Mouse (Mus musculus): ENCODE results near the gene Mnd1. TPM values are rescaled to one million over a fixed set of nuclear protein-coding genes. Genes with fewer than 3 reads are reported as not detected.

Mnd1 gene
- 1 to 10 TPM in 8 of 26 experiments, under 1 TPM in 2, not detected in 16; 0.79 to 2.9 (median 1.6) TPM for total RNA-seq (2018; cell fraction: chromatin; rRNA removed)
- total RNA-seq (2018; cell fraction: cytosol; rRNA removed), result under 1 TPM in 22 of 26 experiments, not detected in 4; 0.18 to 0.71 (median 0.48) TPM
- 1 to 10 TPM in 4 of 26 experiments, under 1 TPM in 7, not detected in 15; 0.67 to 6.1 (median 0.94) TPM for total RNA-seq (2018; cell fraction: nucleus; rRNA removed)
- polyA plus RNA-seq (2018), result 0.39 to 1.7 TPM (median 0.92 TPM) in 3 replicates

DNA sequence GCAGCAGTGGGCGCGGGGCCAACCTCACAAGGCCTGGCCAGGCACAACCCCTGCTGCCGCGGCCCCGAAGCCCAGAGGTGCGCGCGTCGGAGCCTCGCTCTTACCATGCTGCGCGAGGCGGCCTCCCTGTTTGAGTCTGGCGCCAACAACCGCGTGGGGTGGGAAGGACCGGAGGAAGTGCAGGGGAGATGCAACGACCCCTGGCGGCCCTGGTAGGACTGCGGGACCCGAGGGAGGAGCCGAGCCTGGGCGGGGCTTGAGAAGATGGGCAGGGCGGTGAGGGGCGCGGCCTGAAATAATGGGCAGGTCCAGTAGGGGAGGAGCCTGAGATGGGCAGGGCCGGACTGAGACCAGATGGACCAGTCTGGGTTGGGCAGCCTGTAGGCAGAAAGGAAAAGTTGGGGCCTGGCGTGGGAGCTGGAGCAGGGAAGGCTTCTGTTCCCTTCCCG is at the start of gene Mnd1:
Gene Mnd1 (minus strand): TSS at position 229 of the 449 bp plus-strand sequence.
- Histone ChIP-seq H3K36me3 (ENCODE audit: inconsistent target) (no peaks in the 10 kb centered on the region), H3K27ac (no peak within 1 kb of the TSS), H3K79me2 (ENCODE audit: inconsistent target) (no peaks in the 10 kb centered on the region), H3K4me3 (ENCODE audit: inconsistent target) (peak within 1 kb of the TSS; percentile 17; the same call in 1 of the 2 replicates)
- WGBS (ENCODE audit: missing documents), result 4% methylated on average over 29 of the region's 29 CpGs

DNA sequence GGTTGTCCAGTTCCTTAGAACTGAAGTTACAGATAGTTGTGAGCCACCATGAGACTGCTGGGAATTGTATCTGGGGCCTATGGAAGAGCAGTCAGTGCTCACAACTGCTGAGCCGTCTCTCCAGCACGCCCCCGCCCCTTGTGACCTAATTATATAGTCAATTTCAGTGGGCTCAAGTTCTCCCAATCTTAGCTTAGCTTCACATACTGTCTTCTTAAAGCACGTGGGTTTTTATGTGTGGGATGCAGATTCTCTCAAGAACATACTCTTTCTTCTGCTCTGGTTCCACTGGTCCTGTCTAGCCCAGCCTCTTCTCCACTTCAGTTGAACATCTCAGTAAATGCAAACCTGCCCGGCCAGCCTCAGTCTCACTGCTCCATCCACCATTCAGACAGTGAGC is 49.1 kb upstream of the Mnd1 start:
- Histone ChIP-seq H3K27ac (no peak overlapping the region), H3K4me3 (ENCODE audit: inconsistent target) (no peak overlapping the region), H3K79me2 (ENCODE audit: inconsistent target) (no peaks in the 10 kb centered on the region), H3K36me3 (ENCODE audit: inconsistent target) (no peaks in the 10 kb centered on the region)
- WGBS (ENCODE audit: missing documents), result 91% methylated on average over 5 of the region's 5 CpGs

DNA sequence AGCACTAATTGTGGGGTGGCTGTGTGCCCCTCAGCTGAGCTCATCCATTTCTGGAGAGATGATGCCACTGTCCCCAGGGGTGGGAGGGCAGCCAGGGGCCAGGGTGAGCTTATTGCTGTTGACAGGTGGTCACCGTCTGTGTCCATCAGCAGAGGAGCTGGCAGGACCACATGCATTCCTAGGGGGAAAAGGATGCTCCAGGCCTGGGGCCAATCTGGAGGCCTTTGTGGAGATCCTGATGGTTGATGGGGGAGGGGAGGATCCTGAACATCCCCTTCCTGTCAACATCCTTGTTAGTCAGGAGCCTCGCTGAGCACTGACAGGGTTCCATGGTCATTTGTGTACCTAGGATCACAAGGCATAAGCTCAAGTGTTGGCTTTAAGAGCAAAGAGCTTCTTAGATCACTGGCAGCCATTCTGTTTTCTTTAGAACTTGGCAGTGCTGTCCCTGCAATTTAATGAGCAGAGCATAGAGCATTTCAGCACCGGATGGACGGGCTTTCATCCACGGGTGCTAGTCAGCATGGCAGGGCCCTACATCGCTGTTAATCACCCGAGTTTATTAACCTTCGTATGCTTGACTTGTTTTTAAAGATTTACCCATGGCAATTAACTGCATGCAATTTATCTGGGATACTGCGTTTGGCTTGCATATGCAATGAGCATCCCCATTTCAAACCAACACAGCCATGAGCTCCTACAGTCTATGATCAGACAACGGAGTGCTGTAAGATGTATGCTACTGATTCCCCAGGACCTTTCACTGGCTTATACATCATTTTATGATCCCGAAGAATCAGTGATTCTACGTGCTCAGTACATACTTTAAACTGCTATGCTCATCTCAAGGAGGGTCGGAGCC is 45.2 kb upstream of the Mnd1 start:
- WGBS (ENCODE audit: missing documents), result 91% methylated on average over 13 of the region's 13 CpGs
- no peaks in the 10 kb centered on the region for H3K36me3 ChIP-seq (ENCODE audit: inconsistent target)

DNA sequence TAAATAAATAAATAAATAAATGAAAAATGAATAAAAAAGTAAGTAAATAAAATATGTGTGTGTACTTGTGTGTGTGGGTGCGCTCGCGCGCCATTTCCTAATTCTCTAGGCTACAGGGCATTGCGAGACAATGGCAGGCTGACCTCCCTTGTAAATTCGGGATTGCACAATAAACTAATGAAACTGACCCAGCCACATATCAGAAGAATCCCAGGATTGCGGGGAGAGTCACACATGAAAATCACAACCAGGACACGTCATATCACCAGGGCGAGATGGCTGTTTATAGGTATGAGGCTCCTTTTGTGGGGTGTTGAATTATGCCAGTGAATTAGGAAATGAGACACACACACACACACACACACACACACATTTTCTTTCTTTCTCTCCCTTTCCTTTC is 43.9 kb upstream of the Mnd1 start:
- Histone ChIP-seq H3K4me3 (ENCODE audit: inconsistent target) (no peak overlapping the region), H3K79me2 (ENCODE audit: inconsistent target) (no peaks in the 10 kb centered on the region), H3K27ac (no peak overlapping the region), H3K36me3 (ENCODE audit: inconsistent target) (no peaks in the 10 kb centered on the region)
- 92% methylated on average over 9 of the region's 9 CpGs for WGBS (ENCODE audit: missing documents)

More for the DNA sequence above, 45.2 kb upstream of the Mnd1 start:
- Histone ChIP-seq H3K4me3 (ENCODE audit: inconsistent target) (no peak overlapping the region), H3K27ac (no peak overlapping the region), H3K79me2 (ENCODE audit: inconsistent target) (no peaks in the 10 kb centered on the region)

DNA sequence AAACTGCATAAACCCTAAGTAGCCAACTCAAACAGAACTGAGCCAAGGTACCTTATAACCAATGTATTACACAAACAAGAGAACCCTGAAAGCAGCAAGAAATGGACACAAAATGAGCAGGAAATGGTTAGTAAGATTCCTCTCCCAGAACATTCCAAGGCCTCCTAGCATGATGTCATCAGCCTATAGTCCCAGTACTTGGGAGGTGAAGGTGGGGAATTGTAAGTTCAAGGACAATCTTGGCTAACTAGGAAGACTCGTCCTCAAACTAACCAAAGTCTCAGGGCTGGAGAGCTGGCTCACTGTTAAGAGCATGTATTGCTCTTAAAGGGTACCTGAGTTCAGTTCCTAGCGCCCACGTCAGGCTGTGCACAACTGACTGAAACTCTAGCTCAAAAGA is 42.6 kb upstream of the Mnd1 start:
- H3K79me2 ChIP-seq (ENCODE audit: inconsistent target), result no peaks in the 10 kb centered on the region
- H3K27ac ChIP-seq, result no peak overlapping the region
- 85% methylated on average over 1 of the region's 3 CpGs for WGBS (ENCODE audit: missing documents)
- H3K36me3 ChIP-seq (ENCODE audit: inconsistent target), result no peaks in the 10 kb centered on the region
- no peak overlapping the region for H3K4me3 ChIP-seq (ENCODE audit: inconsistent target)

DNA sequence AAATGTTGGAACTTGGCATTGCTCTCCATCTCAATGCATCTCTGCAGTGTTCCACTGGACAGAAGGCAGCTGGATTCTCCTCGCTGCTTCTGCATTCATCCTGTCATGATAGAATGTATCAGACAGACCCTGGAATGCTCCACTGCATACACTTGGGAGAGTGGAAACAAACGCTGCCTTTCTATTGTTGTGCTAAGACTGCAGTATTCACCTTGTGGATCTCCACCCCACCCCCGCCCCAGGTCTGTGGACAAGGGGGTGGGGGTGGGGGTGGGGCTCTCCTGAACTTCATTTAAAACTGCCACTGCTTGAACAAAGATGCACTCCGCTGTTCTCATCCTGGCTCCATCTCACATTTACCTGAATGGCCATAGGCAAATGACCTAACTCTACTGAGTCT is 38.3 kb upstream of the Mnd1 start:
- H3K79me2 ChIP-seq (ENCODE audit: inconsistent target), result no peaks in the 10 kb centered on the region
- WGBS (ENCODE audit: missing documents), result 77% methylated on average over 4 of the region's 4 CpGs
- no peak overlapping the region for H3K27ac ChIP-seq
- H3K36me3 ChIP-seq (ENCODE audit: inconsistent target), result no peaks in the 10 kb centered on the region
- no peak overlapping the region for H3K4me3 ChIP-seq (ENCODE audit: inconsistent target)

DNA sequence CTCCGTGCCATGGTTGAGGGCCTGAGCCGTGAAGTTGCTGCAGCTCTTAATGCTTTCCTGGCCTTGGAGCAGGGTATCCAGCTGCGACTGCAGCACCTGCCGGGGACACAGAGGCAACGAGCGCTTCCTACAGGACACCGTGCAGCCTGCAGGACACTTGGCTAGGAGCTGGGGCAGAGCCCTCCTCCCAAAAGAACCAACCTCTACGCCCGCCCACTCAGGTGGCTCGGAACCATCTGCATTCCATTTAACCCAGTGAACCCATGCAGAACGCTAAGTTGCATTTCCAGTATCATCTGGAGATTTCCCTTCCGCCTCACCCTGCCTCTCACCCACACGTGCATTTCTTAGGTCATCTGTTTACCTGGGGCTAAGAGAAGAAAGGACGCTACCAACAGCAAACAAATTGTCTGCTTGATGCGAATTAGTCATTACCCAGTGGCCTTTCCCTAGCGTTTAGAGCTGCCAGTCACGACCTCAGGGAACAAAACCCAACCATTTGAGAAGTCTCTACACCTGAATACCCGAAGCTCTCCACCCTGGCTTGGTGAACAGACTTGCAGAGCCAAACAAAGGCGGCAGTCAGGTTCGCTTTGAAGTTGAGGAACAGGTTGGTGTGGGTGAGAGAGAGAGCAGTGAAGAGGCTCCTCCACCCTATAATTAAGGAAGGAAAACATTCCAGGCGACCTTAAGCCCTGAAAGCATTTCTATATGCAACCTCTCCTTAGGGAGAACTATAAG is 35.7 kb upstream of the Mnd1 start:
- Histone ChIP-seq H3K79me2 (ENCODE audit: inconsistent target) (no peaks in the 10 kb centered on the region), H3K4me3 (ENCODE audit: inconsistent target) (no peak overlapping the region), H3K36me3 (ENCODE audit: inconsistent target) (no peaks in the 10 kb centered on the region), H3K27ac (no peak overlapping the region)
- 76% methylated on average over 21 of the region's 21 CpGs for WGBS (ENCODE audit: missing documents)

DNA sequence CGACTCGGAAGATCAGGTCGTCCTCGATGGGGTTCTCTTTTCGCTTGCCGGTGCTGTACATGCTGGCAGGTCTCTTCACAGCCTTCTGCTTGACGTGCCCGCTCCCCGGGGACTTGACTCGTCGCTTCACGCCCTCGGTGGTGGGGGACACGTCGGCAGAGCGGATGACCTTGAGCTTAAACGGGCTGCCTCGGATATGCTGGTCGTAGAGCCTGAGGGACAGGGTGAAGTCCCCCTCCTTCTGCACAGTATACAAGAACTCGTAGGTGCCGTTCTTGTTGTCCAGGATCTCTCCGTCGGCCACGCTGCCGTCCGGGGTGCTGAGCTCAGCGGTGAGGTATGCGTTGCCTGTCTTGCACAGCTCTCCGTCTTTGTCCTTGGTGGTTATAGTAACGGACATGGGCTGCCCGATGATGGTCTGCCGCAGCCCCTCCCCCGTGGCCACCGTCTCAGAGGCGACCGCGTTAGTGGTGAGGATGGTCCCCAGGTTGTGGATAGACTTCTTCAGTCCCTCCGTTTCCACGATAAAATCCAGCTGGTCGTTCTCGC is 35.0 kb upstream of the Mnd1 start:
- Histone ChIP-seq H3K36me3 (ENCODE audit: inconsistent target) (no peaks in the 10 kb centered on the region), H3K27ac (no peak overlapping the region), H3K79me2 (ENCODE audit: inconsistent target) (no peaks in the 10 kb centered on the region), H3K4me3 (ENCODE audit: inconsistent target) (peak overlapping the region; percentile 3; the same call in 1 of the 2 replicates)
- WGBS (ENCODE audit: missing documents), result 9% methylated on average over 41 of the region's 41 CpGs

DNA sequence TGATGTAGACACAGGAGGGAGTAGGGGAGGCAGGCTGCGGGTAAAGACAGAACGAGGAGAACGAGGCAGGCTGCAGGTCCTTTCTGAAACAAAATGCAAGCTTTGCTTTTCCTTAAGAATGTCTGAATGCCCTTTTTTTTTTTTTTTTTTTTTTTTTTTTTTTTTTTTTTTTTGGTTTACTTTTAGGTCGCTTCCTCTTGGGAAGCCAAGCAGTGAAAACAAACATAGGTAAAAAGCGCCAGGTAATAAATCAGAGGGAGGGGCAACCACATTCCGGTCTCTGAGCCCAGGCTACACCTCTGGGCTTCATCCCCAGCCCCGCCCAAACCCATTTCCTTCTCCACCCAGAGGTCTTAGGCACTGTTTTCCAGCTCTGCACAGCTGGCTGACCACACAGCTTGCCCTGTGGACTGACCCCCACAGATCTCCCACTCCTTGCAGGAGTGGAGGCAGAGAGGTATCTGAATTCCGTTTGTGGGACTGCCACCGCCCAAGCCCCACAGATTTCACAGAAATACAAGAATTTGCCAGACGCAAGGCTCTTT is 34.1 kb upstream of the Mnd1 start:
- Histone ChIP-seq H3K36me3 (ENCODE audit: inconsistent target) (no peaks in the 10 kb centered on the region), H3K79me2 (ENCODE audit: inconsistent target) (no peaks in the 10 kb centered on the region), H3K4me3 (ENCODE audit: inconsistent target) (no peak overlapping the region), H3K27ac (no peak overlapping the region)
- WGBS (ENCODE audit: missing documents), result 23% methylated on average over 10 of the region's 10 CpGs

DNA sequence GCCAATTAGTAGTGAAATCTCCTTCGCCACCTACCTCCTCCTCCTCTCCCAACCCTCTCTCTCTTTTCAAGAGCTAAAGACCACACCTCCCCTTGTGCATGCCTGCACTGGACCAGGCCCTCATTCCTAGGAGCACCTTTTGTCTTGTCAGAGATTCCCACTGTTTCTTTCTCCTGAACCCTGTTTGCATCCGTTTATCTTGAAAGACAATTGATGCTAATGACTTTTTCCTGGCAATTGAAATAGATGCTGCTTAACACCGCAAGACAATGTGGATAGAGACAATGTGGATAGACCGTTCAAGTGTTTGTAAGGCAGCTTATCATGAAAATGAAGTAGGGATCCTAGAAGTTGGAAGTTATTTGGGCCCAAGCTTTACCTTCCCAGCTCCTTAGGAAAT is 26.1 kb upstream of the Mnd1 start:
- WGBS (ENCODE audit: missing documents), result 100% methylated on average over 4 of the region's 4 CpGs

DNA sequence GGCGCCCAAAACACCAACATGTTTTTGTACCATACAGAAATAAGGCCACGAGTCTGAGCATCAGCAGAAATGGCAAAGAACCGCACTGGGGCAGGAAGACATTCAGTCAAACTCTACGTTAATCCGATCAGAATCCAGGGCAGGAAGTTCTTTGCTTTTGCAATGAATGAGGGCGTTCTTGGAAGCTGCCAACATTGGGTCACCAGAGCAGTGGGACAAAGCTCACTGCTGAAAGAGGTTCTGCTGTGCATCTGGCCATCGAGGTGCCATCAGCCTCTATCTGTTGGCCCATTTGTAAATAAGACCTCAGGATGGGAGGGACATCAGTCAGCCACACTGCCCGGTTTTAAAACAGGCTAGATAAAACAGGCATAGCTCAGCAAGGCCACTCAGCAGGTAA is 25.5 kb upstream of the Mnd1 start:
- H3K36me3 ChIP-seq (ENCODE audit: inconsistent target), result no peaks in the 10 kb centered on the region
- no peaks in the 10 kb centered on the region for H3K79me2 ChIP-seq (ENCODE audit: inconsistent target)
- WGBS (ENCODE audit: missing documents), result 71% methylated on average over 8 of the region's 8 CpGs
- H3K27ac ChIP-seq, result no peak overlapping the region
- H3K4me3 ChIP-seq (ENCODE audit: inconsistent target), result no peak overlapping the region

More for the DNA sequence above, 26.1 kb upstream of the Mnd1 start:
- no peak overlapping the region for H3K27ac ChIP-seq
- no peak overlapping the region for H3K4me3 ChIP-seq (ENCODE audit: inconsistent target)
- H3K79me2 ChIP-seq (ENCODE audit: inconsistent target), result no peaks in the 10 kb centered on the region
- H3K36me3 ChIP-seq (ENCODE audit: inconsistent target), result no peaks in the 10 kb centered on the region

DNA sequence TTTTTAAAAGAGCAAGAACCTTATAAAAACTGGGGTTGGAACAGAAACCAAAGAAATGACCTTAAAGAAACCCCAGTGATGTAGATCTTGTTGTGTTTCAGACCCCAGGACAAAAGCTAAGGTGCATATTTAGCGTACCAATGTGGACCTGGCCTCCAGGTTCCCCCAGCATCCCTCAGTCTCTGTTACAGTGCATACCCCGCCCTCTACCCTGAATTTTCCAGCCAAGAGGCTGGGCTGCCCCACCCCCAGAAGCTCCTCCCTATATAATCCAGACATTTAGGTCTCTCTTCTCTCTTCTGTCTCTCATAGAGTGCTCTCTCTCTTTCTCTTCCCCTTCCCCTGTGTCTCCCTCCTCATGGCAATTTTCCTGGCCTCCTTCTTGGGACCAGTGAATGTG is 24.7 kb upstream of the Mnd1 start:
- Histone ChIP-seq H3K36me3 (ENCODE audit: inconsistent target) (no peaks in the 10 kb centered on the region), H3K4me3 (ENCODE audit: inconsistent target) (no peak overlapping the region), H3K79me2 (ENCODE audit: inconsistent target) (no peaks in the 10 kb centered on the region), H3K27ac (no peak overlapping the region)
- 92% methylated on average over 2 of the region's 2 CpGs for WGBS (ENCODE audit: missing documents)

DNA sequence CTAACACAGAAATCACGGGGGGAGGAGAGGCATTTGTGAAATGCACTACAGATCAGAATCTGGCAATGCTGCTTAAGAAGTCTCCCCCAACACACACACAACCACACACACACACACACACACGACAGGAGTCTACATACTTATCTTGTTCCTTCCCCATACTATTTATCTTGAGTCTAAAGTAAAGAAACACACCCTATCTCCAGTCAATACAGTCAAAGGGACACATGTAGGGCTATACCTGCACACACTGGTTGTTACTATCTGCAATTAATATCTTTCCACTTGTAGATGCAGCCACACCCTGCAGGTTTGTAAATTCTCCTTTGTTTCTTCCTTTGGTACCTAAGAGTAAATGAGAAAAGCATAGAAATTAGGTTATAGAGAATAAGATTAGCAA is 22.2 kb upstream of the Mnd1 start:
- H3K36me3 ChIP-seq (ENCODE audit: inconsistent target), result no peaks in the 10 kb centered on the region
- 90% methylated on average over 2 of the region's 2 CpGs for WGBS (ENCODE audit: missing documents)
- no peaks in the 10 kb centered on the region for H3K79me2 ChIP-seq (ENCODE audit: inconsistent target)
- H3K27ac ChIP-seq, result no peak overlapping the region
- no peak overlapping the region for H3K4me3 ChIP-seq (ENCODE audit: inconsistent target)
